In genomic region chrX:93292031-93292430, GRCm38 (mm10) we compare ENCODE assay signal across 22 mouse cellular contexts. TPM values are rescaled to one million over a fixed set of nuclear protein-coding genes. Genes with fewer than 3 reads are reported as not detected.
DNase-seq lines count a peak whose midpoint lies in the region; ATAC-seq lines count a peak whose summit lies in the region.
"Had no signal": no experiment of that assay in that cellular context is flagged by ENCODE, and none has a peak within 500 bp of the region (broad histone marks: within the 10 kb centered on the region; RNA-seq: fewer than 3 reads in every experiment).

No protein-coding gene starts in this region.

- H3K27me3 ChIP-seq in midbrain, embryonic 12.5 days, result peaks cover 91% of the 10 kb centered on the region
- peaks cover 13% of the 10 kb centered on the region for H3K27me3 ChIP-seq in midbrain, embryonic 16.5 days (ENCODE audit: control insufficient read depth, insufficient read depth, low read depth, low read length)
- H3K27me3 ChIP-seq in forebrain, embryonic 16.5 days (replicated peaks; ENCODE audit: control insufficient read depth, insufficient read depth, low read length), result no peaks in the 10 kb centered on the region; the same call in 1 of the 2 replicates

- 23% methylated on average over 6 of the region's 6 CpGs for WGBS in midbrain, embryonic 12.5 days
- WGBS in midbrain, embryonic 16.5 days, result 24% methylated on average over 6 of the region's 6 CpGs
- 26% methylated on average over 6 of the region's 6 CpGs for WGBS in forebrain, embryonic 16.5 days

- H3K36me3 ChIP-seq in midbrain, embryonic 12.5 days, result no peaks in the 10 kb centered on the region
- no peaks in the 10 kb centered on the region for H3K36me3 ChIP-seq in midbrain, embryonic 16.5 days (ENCODE audit: control insufficient read depth, insufficient read depth, low read length)
- no peaks in the 10 kb centered on the region for H3K36me3 ChIP-seq in forebrain, embryonic 16.5 days (ENCODE audit: control insufficient read depth, insufficient read depth)
- H3K36me3 ChIP-seq: embryonic facial prominence, embryonic 12.5 days; heart, embryonic 15.5 days; liver, embryonic 13.5 days had no signal

- ATAC-seq in midbrain, embryonic 12.5 days (ENCODE audit: low FRiP score, low read depth), result no peak
- no peak for ATAC-seq in midbrain, embryonic 16.5 days
- ATAC-seq in forebrain, embryonic 16.5 days, result no peak

- H3K27ac ChIP-seq in midbrain, embryonic 12.5 days (replicated peaks), result no peak overlapping the region
- no peak overlapping the region for H3K27ac ChIP-seq in midbrain, embryonic 16.5 days (ENCODE audit: low read length)
- H3K27ac ChIP-seq in forebrain, embryonic 16.5 days (ENCODE audit: low read length), result peak overlapping the region; percentile 69
- H3K27ac ChIP-seq: embryonic facial prominence, embryonic 12.5 days; heart, embryonic 15.5 days; hindbrain, embryonic 14.5 days; kidney, postnatal 0 days; liver, embryonic 13.5 days had no signal

- peak overlapping the region; percentile 5; the same call in 1 of the 2 replicates for H3K4me2 ChIP-seq in midbrain, embryonic 12.5 days (replicated peaks)
- no peak overlapping the region for H3K4me2 ChIP-seq in midbrain, embryonic 16.5 days (ENCODE audit: low read length)
- H3K4me2 ChIP-seq in forebrain, embryonic 16.5 days (ENCODE audit: low read length), result peak overlapping the region; percentile 64
- H3K4me2 ChIP-seq: embryonic facial prominence, embryonic 12.5 days; heart, embryonic 15.5 days; hindbrain, embryonic 14.5 days; liver, embryonic 13.5 days had no signal

- H3K9ac ChIP-seq in midbrain, embryonic 12.5 days (replicated peaks), result no peak overlapping the region
- no peak overlapping the region for H3K9ac ChIP-seq in midbrain, embryonic 16.5 days (ENCODE audit: low read depth, low read length)
- peak overlapping the region; percentile 46 for H3K9ac ChIP-seq in forebrain, embryonic 16.5 days (replicated peaks; ENCODE audit: low read depth, low read length)
- H3K9ac ChIP-seq: embryonic facial prominence, embryonic 12.5 days; heart, embryonic 15.5 days; hindbrain, embryonic 14.5 days; liver, embryonic 13.5 days had no signal

- H3K4me1 ChIP-seq in midbrain, embryonic 12.5 days, result peaks cover 7% of the 10 kb centered on the region
- H3K4me1 ChIP-seq in midbrain, embryonic 16.5 days (ENCODE audit: control insufficient read depth, insufficient read depth, low read length), result peaks cover 4% of the 10 kb centered on the region; the same call in 1 of the 2 replicates
- peaks cover 16% of the 10 kb centered on the region for H3K4me1 ChIP-seq in forebrain, embryonic 16.5 days (replicated peaks; ENCODE audit: control insufficient read depth, insufficient read depth, low read length)
- H3K4me1 ChIP-seq: embryonic facial prominence, embryonic 12.5 days; liver, embryonic 13.5 days had no signal

- peak; percentile 13 for DNase-seq in embryo, embryonic 10.5 days (ENCODE audit: low spot score)
- no peak for DNase-seq in embryo, embryonic 10 days (ENCODE audit: low spot score)
- DNase-seq in yolk sac, embryonic 10.5 days (ENCODE audit: low spot score), result no peak
- no peak for DNase-seq in thymus, postnatal 10 days (ENCODE audit: low spot score in 2 of 2)
- DNase-seq: adrenal gland, postnatal 14 days; cerebellum, adult 2 months; cerebellum, postnatal 25 days; heart, postnatal 36 days; kidney, adult 2 months; layer of hippocampus, postnatal 36 days; liver, embryonic 13.5 days; lung, adult 2 months; lung, postnatal 14 days; right cerebral cortex, postnatal 4 days; thymus, postnatal 25 days had no signal

- H3K9me3 ChIP-seq in midbrain, embryonic 12.5 days, result no peaks in the 10 kb centered on the region
- H3K9me3 ChIP-seq in midbrain, embryonic 16.5 days (replicated peaks; ENCODE audit: control insufficient read depth, low read length, poor library complexity, severe bottlenecking), result no peaks in the 10 kb centered on the region
- no peaks in the 10 kb centered on the region for H3K9me3 ChIP-seq in forebrain, embryonic 16.5 days (ENCODE audit: control insufficient read depth, low read length)
- H3K9me3 ChIP-seq: embryonic facial prominence, embryonic 12.5 days; heart, embryonic 15.5 days; liver, embryonic 13.5 days had no signal

- H3K4me3 ChIP-seq in midbrain, embryonic 12.5 days, result no peak overlapping the region
- no peak overlapping the region for H3K4me3 ChIP-seq in midbrain, embryonic 16.5 days (ENCODE audit: low read depth, low read length)
- peak overlapping the region; percentile 48 for H3K4me3 ChIP-seq in forebrain, embryonic 16.5 days (replicated peaks; ENCODE audit: low read length)
- H3K4me3 ChIP-seq: embryonic facial prominence, embryonic 12.5 days; heart, embryonic 15.5 days; liver, embryonic 13.5 days had no signal

RNA-seq across cellular contexts. Expression of gene Arx, which starts 5.8 kb away (rescaled TPM):
- polyA plus RNA-seq in midbrain, embryonic 12.5 days (2016; fragmentation: Nextera tagmentation; extraction: Ambion mirVana), result 13.9 and 25.5 TPM in 2 replicates
- 3.7 and 8.5 TPM in 2 replicates for polyA plus RNA-seq in midbrain, embryonic 16.5 days (2015; fragmentation: Nextera tagmentation; extraction: Ambion mirVana)
- 41.3 and 42.8 TPM in 2 replicates for polyA plus RNA-seq in forebrain, embryonic 16.5 days (2015; fragmentation: Nextera tagmentation; extraction: Ambion mirVana)
- polyA plus RNA-seq: cerebellum, adult 2 months; heart, embryonic 15.5 days; kidney, adult 2 months had no signal
